Mouse (Mus musculus) mesoderm, embryonic 11.5 days (tissue): ENCODE data around the gene Adgra3.
A peak's percentile ranks its signal among the peaks of the same experiment; 100 is the strongest.

Experiments used
- DNase-seq: peaks from one replicate; pipeline ENCODE4 v3.0.0-alpha.2; 2012; ENCODE audit warnings: low read depth, low spot score

The Adgra3 gene

GRCm38 (mm10) chr5:50031763-50032272 is 27.0 kb downstream of the Adgra3 start:
- no peak for DNase-seq

- no peak for DNase-seq
Observed at GRCm38 (mm10) chr5:50031288-50031687, 27.5 kb downstream of the Adgra3 start.

DNA sequence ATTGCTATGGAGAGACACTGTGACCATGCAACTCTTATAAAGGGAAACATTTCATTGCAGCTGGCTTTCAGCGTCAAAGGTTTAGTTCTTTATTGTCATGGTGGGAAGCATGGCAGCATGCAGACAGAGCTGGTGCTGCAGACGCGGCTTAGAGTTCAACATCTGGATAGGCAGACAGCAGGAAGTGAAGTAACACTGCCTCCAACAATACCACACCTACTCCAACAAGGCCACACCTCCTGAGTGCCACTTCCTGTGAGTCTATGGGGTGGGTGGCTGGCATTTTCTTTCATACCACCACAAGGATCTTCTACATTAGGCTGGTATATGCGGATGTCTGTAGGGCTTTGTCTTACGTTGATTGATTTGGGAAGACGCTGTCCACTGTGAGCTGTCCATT is 29.1 kb downstream of the Adgra3 start:
- no peak for DNase-seq

DNA sequence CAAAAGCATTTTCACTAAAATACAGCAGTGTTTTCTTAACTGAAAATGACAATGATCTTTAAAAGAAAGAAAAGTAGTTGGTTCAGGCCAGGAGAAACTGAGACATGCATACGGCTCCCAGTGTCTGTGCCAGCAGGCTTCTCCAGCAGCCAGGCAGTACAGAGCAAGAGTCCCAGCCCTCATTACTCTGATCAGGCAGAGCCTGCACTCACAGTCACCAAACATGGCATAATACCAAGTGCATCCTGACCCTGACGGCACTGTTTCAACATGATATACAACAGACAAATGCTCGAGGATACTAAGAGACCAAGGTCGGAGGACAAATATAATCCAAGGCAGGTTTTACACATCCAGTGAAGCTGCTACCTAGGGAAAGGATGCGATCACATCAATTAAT is 31.2 kb downstream of the Adgra3 start:
- no peak for DNase-seq

DNA sequence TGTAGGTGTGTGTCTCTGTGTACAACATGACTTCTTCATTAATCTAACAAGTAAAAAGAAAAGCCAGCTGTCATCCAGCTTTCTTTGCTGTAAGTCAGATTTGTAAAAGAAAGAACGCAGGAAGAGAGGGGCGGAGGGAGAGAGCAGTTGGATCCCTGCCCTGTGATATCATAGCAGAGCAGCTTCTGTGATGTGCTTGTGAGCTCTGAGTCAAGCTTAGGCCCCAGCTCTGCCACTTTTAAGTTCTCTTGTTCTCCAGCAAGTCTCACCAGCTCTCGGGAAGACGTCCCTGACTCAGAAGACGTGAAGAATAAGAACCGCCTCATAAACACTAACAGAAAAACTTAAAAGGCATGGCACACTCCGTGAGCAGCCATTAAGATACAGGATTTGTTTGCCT is 31.8 kb downstream of the Adgra3 start:
- no peak for DNase-seq

DNA sequence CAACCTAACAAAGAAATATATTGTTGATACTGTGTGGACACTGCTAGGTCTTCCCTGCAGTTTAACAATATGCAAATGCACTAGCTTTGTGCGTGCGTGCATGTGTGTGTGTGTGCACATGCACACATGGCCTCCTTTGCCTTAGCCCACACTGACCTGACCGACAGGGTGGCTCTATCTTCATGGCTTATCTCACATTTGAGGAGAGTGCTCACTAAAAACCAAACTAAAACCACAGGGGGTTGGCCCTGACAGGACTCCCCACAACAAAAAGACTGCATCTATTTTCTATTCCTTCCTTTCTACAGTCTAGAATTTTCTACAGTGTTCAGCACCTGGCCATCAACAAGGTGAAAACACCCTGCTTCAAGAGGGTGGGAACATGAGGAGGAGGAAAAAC is 32.7 kb downstream of the Adgra3 start:
- DNase-seq: no peak

- no peak for DNase-seq
Observed at GRCm38 (mm10) chr5:50024097-50024496, 34.7 kb downstream of the Adgra3 start.

GRCm38 (mm10) chr5:50015987-50016587 is 42.7 kb downstream of the Adgra3 start:
- DNase-seq: no peak

DNA sequence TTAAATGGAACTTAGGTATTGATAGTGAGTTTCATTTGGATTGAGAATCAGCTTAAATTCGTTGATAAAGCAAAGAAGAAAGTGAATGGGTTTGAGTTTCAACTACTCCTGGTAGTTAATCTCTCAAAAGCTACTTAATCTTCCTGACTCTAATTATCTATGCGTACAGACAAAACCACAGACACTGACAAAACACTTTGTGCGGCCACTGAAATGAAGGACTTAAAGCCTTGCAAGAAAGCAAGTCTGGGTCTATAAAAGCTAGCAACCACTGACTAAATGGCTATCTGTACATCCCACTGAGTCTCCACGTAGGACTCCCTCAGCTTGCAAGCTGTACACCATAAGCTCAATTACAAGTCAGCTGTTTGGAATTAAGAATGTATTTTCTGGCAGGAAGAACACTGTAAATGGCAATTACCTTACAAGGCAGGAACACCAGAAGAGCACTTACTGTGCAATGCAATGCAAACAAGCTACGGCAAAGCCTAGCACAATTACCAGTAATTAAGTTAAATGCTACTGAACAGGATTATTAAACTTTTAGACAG is 43.6 kb downstream of the Adgra3 start:
- DNase-seq: no peak

DNA sequence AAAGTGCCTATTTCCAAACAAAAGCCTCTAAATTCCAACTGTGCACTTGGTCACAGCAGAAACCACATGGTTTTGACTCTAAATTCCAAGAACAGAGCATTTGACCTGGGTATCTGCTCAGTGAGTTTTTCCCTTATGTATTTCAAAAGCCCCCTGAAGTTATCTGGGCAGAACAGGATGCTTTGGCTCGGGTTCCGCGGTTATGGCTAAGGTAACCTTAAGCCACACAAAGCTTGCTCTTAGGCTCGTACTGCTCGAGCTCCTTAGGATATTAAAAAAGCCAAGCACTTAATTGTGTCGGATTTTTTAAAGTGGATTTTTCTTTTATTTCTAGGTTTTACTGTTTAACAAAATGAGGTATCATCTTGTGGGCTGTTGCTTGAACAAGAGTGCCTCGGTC is 44.1 kb downstream of the Adgra3 start:
- DNase-seq: no peak

- no peak for DNase-seq
Observed at GRCm38 (mm10) chr5:50013965-50014364, 44.8 kb downstream of the Adgra3 start.

GRCm38 (mm10) chr5:50008841-50009240 is 50.0 kb downstream of the Adgra3 start:
- DNase-seq: no peak

GRCm38 (mm10) chr5:50006915-50007658 is 51.7 kb downstream of the Adgra3 start:
- no peak for DNase-seq

- DNase-seq: peak; percentile 22
Observed at GRCm38 (mm10) chr5:50002269-50002668, 56.5 kb downstream of the Adgra3 start.

- no peak for DNase-seq
Observed at GRCm38 (mm10) chr5:49999764-50000163, 59.0 kb downstream of the Adgra3 start.

DNA sequence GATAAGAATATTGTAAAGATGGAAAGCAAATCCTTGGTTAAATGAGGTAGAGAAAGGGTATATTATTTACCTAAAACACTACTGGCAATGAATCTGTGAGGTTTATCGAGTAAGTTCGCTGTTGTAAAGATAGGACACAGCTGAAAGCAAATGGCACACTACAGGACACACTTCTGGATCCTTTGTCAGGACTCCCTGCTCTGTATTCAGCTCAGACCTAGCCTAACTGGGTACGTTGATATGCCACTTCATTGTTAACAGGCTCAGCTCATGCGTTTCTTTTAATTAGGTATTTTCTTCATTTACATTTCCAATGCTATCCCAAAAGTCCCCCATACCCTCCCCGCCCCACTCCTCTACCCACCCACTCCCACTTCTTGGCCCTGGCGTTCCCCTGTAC is 61.8 kb downstream of the Adgra3 start:
- DNase-seq: no peak

DNA sequence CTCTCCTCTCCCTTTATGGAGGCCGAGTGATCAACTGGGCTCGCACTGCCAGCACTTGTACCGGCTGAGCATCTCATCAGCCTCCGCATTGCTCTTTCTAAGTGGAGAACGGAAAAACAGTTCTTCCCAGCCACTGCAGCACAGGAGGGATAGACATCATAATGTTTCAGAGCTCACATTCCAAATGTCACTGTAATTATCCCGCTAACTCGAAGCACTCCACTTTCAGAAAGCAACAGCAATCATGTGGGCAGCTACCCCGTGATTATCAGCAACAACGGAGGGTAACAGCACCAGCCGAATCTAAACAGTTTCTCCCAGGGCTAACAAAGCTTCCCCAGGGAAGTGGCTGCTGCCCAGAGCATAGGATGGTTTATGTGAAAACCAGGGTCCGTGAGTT is 62.3 kb downstream of the Adgra3 start:
- DNase-seq: no peak

DNA sequence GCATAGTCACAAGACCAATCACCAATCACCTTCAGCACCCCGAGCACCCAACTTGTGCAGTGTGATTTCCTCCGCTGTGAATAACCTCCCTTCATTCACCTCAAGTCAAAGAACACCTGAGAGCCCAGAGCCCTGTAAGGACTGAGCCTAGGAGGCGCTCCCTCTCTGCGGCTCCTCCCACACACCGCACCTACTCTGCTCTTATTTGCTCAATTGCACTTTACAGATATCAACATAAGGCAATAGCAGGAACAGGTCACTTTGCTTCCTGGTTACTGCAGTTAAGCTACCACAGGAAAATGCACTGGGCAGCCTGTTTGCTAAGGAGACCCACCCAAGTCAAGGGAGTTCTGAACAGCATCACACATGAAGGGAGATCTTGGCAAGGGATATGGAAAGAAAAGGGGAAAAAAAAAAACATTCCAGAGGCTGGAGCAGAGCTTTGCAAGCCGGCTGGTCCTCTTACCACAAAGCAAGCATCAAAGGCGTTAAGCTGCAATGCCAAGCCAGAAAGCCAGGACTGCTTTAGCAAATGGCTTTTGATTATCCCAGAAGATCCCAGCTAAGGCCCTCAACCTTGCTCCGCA is 68.0 kb downstream of the Adgra3 start:
- no peak for DNase-seq

GRCm38 (mm10) chr5:49988015-49988798 is 70.6 kb downstream of the Adgra3 start:
- no peak for DNase-seq

- no peak for DNase-seq
Observed at GRCm38 (mm10) chr5:49980727-49981126, 78.1 kb downstream of the Adgra3 start.

- DNase-seq: no peak
Observed at GRCm38 (mm10) chr5:49979246-49979645, 79.6 kb downstream of the Adgra3 start.

- DNase-seq: peak; percentile 65
Observed at GRCm38 (mm10) chr5:49975971-49976370, 82.8 kb downstream of the Adgra3 start.
